33 mouse cellular contexts compared by ENCODE assay signal in the genomic region with DNA sequence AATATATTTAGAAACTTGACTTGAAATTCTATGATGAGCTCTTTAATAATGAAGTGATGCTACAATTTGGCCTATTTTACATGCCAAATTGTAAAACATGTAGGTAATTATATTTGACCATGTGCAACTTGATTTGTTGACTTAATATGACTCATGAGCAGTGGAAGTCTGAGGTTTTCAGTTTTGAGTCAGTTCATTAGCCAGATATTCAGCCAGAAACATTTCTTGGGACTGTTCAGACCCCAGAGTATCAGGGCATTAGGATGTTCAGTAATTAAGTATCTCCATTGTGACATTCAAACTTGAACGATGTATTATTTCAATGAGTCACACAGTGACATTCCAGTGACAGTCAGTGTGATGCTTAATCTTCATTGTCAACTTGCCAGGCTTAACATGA. TPM values are rescaled to one million over a fixed set of nuclear protein-coding genes. Genes with fewer than 3 reads are reported as not detected.
DNase-seq lines count a peak whose midpoint lies in the region; ATAC-seq and TF ChIP-seq lines count a peak whose summit lies in the region.
"Had no signal": no experiment of that assay in that cellular context is flagged by ENCODE, and none has a peak within 500 bp of the region (broad histone marks: within the 10 kb centered on the region; RNA-seq: fewer than 3 reads in every experiment).

No protein-coding gene starts in this region.

- peak; percentile 32 for ATAC-seq in lung, embryonic 16.5 days (ENCODE audit: low read depth)
- ATAC-seq: CD4-positive, CD25-positive, alpha-beta regulatory T cell, adult 4 months; forebrain, embryonic 14.5 days; forebrain, postnatal 0 days; intestine, embryonic 15.5 days had no signal

- no peaks in the 10 kb centered on the region for H3K9me3 ChIP-seq in lung, embryonic 16.5 days (ENCODE audit: control insufficient read depth, low read length)
- H3K9me3 ChIP-seq: embryonic facial prominence, embryonic 10.5 days; embryonic facial prominence, embryonic 13.5 days; heart, embryonic 10.5 days; heart, embryonic 13.5 days; hindbrain, embryonic 12.5 days; hindbrain, embryonic 15.5 days; intestine, embryonic 15.5 days had no signal

- intact Hi-C loops in gastrocnemius, adult 2 months (cut with DNase I), result no loop called here

- H3K9ac ChIP-seq in lung, embryonic 16.5 days (ENCODE audit: low read length), result no peak overlapping the region
- H3K9ac ChIP-seq: embryonic facial prominence, embryonic 13.5 days; forebrain, postnatal 0 days; heart, embryonic 13.5 days; hindbrain, embryonic 12.5 days; hindbrain, embryonic 15.5 days; intestine, embryonic 15.5 days had no signal

- no peaks in the 10 kb centered on the region for H3K27me3 ChIP-seq in lung, embryonic 16.5 days (ENCODE audit: control insufficient read depth, insufficient read depth, low read depth, low read length)
- H3K27me3 ChIP-seq: embryonic facial prominence, embryonic 13.5 days; hindbrain, embryonic 12.5 days; hindbrain, embryonic 15.5 days; intestine, embryonic 15.5 days had no signal

- no peak overlapping the region for H3K4me2 ChIP-seq in lung, embryonic 16.5 days (ENCODE audit: low read depth, low read length)
- H3K4me2 ChIP-seq: embryonic facial prominence, embryonic 13.5 days; heart, embryonic 13.5 days; hindbrain, embryonic 12.5 days; hindbrain, embryonic 15.5 days; intestine, embryonic 15.5 days had no signal

- WGBS in lung, embryonic 16.5 days, result 56% methylated on average over 1 of the region's 1 CpGs

- peaks cover 18% of the 10 kb centered on the region; the same call in 1 of the 2 replicates for H3K4me1 ChIP-seq in lung, embryonic 16.5 days (replicated peaks; ENCODE audit: control insufficient read depth, insufficient read depth, low read length)
- H3K4me1 ChIP-seq: heart, embryonic 10.5 days; hindbrain, embryonic 15.5 days; intestine, embryonic 15.5 days had no signal

- peak overlapping the region; percentile 71; the same call in 1 of the 2 replicates for H3K27ac ChIP-seq in gastrocnemius, adult 2 months
- no peak overlapping the region for H3K27ac ChIP-seq in lung, embryonic 16.5 days (ENCODE audit: low read length)
- H3K27ac ChIP-seq: embryonic facial prominence, embryonic 10.5 days; embryonic facial prominence, embryonic 13.5 days; heart, adult 2 months; heart, embryonic 10.5 days; heart, embryonic 13.5 days; hindbrain, embryonic 12.5 days; hindbrain, embryonic 15.5 days; intestine, embryonic 15.5 days had no signal

- H3K4me3 ChIP-seq in gastrocnemius, adult 2 months, result no peak overlapping the region
- no peak overlapping the region for H3K4me3 ChIP-seq in lung, embryonic 16.5 days (ENCODE audit: low read length)
- H3K4me3 ChIP-seq: embryonic facial prominence, embryonic 10.5 days; embryonic facial prominence, embryonic 13.5 days; heart, adult 2 months; heart, embryonic 10.5 days; heart, embryonic 13.5 days; hindbrain, embryonic 12.5 days; hindbrain, embryonic 15.5 days; intestine, embryonic 15.5 days had no signal

- no peak for DNase-seq in gastrocnemius, adult 2 months
- no peak for DNase-seq in gastrocnemius, adult 18-20 months (ENCODE audit: low spot score)
- no peak for DNase-seq in lung, postnatal 25 days (ENCODE audit: low spot score)
- peak; percentile 84 for DNase-seq in Muller cell, postnatal 12 days (ENCODE audit: inconsistent ontology term)
- DNase-seq in fibroblast of lung, adult 2 months (ENCODE audit: low read depth), result peak; percentile 26
- no peak for DNase-seq in kidney, postnatal 25 days
- no peak for DNase-seq in B cell, adult 2 months
- DNase-seq: adrenal gland, adult 2 months; adrenal gland, postnatal 25 days; cerebellum, adult 11-12 months; cerebellum, adult 8-10 months; cerebellum, postnatal 10 days; cerebellum, postnatal 36 days; embryo, embryonic 11 days; forebrain, postnatal 0 days; gastrocnemius, postnatal 10 days; gastrocnemius, postnatal 36 days; heart, adult 2 months; heart, postnatal 14 days; heart, postnatal 4 days had no signal

- no peak for TF ChIP-seq CTCF in gastrocnemius, adult 2 months (IDR thresholded peaks at IDR 0.05)

- no peaks in the 10 kb centered on the region for H3K36me3 ChIP-seq in lung, embryonic 16.5 days (ENCODE audit: control insufficient read depth, insufficient read depth, low read length)
- H3K36me3 ChIP-seq: embryonic facial prominence, embryonic 10.5 days; embryonic facial prominence, embryonic 13.5 days; heart, embryonic 10.5 days; heart, embryonic 13.5 days; hindbrain, embryonic 12.5 days; hindbrain, embryonic 15.5 days; intestine, embryonic 15.5 days had no signal

RNA-seq across cellular contexts. Expression of a gene that starts 35.9 kb away (rescaled TPM):
- 100 to 1,000 TPM; 106 to 139 TPM for total RNA-seq in gastrocnemius, adult 2 months (2021)
- 100 to 1,000 TPM; 111 to 119 TPM for total RNA-seq in gastrocnemius, adult 18-20 months (2021)
- 97.4 and 109 TPM in 2 replicates for polyA plus RNA-seq in lung, embryonic 16.5 days (2015; fragmentation: Nextera tagmentation; extraction: Ambion mirVana)
- total RNA-seq: granulocyte monocyte progenitor cell, adult 5-6 weeks; MEL had no signal
- polyA plus RNA-seq: C2C12; CD4-positive, CD25-positive, alpha-beta regulatory T cell, adult 4 months had no signal

Comparison
In these comparisons a context has a peak if more than half of its experiments do, and no peak if none do; other contexts are left out.
1. DNase-seq: peak in Muller cell, postnatal 12 days (single experiment) and fibroblast of lung, adult 2 months (single experiment); none in gastrocnemius, adult 2 months (single experiment), gastrocnemius, adult 18-20 months (single experiment), lung, postnatal 25 days (single experiment), kidney, postnatal 25 days (0 of 2) and B cell, adult 2 months (0 of 2).